Mouse (Mus musculus) ES-Bruce4 (cell line): Measurements from ENCODE around the gene Bcl11a. TPM values are rescaled to one million over a fixed set of nuclear protein-coding genes. Genes with fewer than 3 reads are reported as not detected.

ENCODE experiments used
- H3K27ac ChIP-seq: 2 replicates; pipeline ENCODE4 v1.5.1; 2012; ENCODE audit warnings: low read length, inconsistent platforms; ENCODE audit not compliant: insufficient read depth
- H3K27me3 ChIP-seq: 2 replicates; pipeline ENCODE4 v1.6.1; 2012; ENCODE audit warnings: mild to moderate bottlenecking, low read length, inconsistent platforms; ENCODE audit not compliant: control insufficient read depth, poor library complexity, insufficient read depth, severe bottlenecking
- H3K36me3 ChIP-seq: 2 replicates; pipeline ENCODE4 v1.6.1; 2012; ENCODE audit warnings: inconsistent platforms, mild to moderate bottlenecking, low read length, moderate library complexity; ENCODE audit not compliant: control insufficient read depth, poor library complexity, insufficient read depth, severe bottlenecking
- H3K4me1 ChIP-seq: one replicate; pipeline ENCODE4 v1.8.1; 2011; ENCODE audit warnings: low read length; ENCODE audit not compliant: control insufficient read depth, insufficient read depth
- H3K4me3 ChIP-seq: 2 replicates; pipeline ENCODE4 v1.5.1; 2011; ENCODE audit warnings: low read depth, mild to moderate bottlenecking, low read length
- H3K9ac ChIP-seq: 2 replicates; pipeline ENCODE4 v1.6.1; 2012; ENCODE audit warnings: low read depth, mild to moderate bottlenecking, inconsistent platforms; ENCODE audit not compliant: poor library complexity, severe bottlenecking
- H3K9me3 ChIP-seq: replicated peaks from 2 replicates; pipeline ENCODE4 v1.6.1; 2012; ENCODE audit warnings: mild to moderate bottlenecking, low read length, inconsistent platforms; ENCODE audit not compliant: control insufficient read depth, poor library complexity, insufficient read depth, severe bottlenecking
- CTCF ChIP-seq: IDR thresholded peaks from one replicate; pipeline ENCODE4 v1.8.1; 2011; ENCODE audit warnings: low read depth, low read length
- EP300 ChIP-seq: IDR thresholded peaks from 2 replicates; pipeline ENCODE4 v1.6.1; 2011; ENCODE audit warnings: low read depth, low read length; ENCODE audit not compliant: insufficient read depth
- POLR2A ChIP-seq: IDR thresholded peaks from one replicate; pipeline ENCODE4 v1.8.1; 2011; ENCODE audit warnings: low read length; ENCODE audit not compliant: insufficient read depth
- polyA plus RNA-seq: library from polyadenylated mRNA; stranded (reverse); fragments of >200 nt; gene quantifications from 2 replicates; pipeline ENCODE4 v1.2.4, GENCODE M21; 2011; ENCODE audit warnings: low read depth; ENCODE audit not compliant: missing spikeins, insufficient read depth, insufficient read length

The Bcl11a gene
- polyA plus RNA-seq, 1 experiment: 0.36 TPM

GRCm38 (mm10) chr11:24129358-24130185 is 51.7 kb downstream of the Bcl11a start:
- H3K4me3 ChIP-seq: no peak overlapping the region
- no peaks in the 10 kb centered on the region for H3K36me3 ChIP-seq

DNA sequence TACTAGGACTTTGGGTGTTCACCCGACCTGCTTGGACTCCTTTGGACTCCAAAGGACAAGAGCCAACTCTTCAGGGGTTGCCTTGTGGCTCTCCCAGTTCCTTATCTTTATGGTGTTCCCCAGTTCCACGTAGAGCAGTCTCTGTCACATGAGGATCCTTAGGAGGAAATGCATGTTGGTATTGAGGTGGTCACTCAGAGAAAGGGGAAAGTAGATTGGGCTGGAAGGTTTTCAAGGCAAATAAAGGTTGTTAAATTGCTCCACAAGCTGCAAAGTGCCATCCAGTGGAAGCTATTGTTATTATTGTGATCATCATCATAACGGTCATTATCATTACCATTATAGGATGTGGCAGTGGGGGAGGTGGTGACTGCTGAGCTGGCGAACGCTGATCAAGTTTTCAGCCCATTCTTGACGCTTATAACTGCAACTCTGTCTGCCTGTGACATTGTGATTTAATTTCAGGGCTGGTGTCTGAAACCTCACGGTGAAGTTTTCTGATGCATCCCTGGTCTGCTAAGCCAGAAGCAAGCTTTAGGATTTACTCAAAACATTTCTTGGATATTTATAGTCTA is 52.4 kb downstream of the Bcl11a start:
- H3K36me3 ChIP-seq: no peaks in the 10 kb centered on the region
- no peaks in the 10 kb centered on the region for H3K4me1 ChIP-seq
- H3K9ac ChIP-seq: no peak overlapping the region
- TF ChIP-seq EP300 (no peak), CTCF (no peak), POLR2A (no peak)
- H3K27me3 ChIP-seq: no peaks in the 10 kb centered on the region
- H3K9me3 ChIP-seq: no peaks in the 10 kb centered on the region
- H3K4me3 ChIP-seq: no peak overlapping the region
- H3K27ac ChIP-seq: no peak overlapping the region

More at GRCm38 (mm10) chr11:24129358-24130185, 51.7 kb downstream of the Bcl11a start:
- Histone ChIP-seq H3K9ac (no peak overlapping the region), H3K9me3 (no peaks in the 10 kb centered on the region), H3K27me3 (no peaks in the 10 kb centered on the region), H3K27ac (no peak overlapping the region), H3K4me1 (no peaks in the 10 kb centered on the region)
- TF ChIP-seq EP300 (no peak), POLR2A (no peak), CTCF (no peak)

GRCm38 (mm10) chr11:24131818-24132217 is 54.0 kb downstream of the Bcl11a start:
- Histone ChIP-seq H3K27me3 (no peaks in the 10 kb centered on the region), H3K36me3 (no peaks in the 10 kb centered on the region), H3K9ac (no peak overlapping the region), H3K9me3 (no peaks in the 10 kb centered on the region), H3K4me1 (no peaks in the 10 kb centered on the region), H3K27ac (no peak overlapping the region), H3K4me3 (no peak overlapping the region)
- TF ChIP-seq POLR2A: no peak

DNA sequence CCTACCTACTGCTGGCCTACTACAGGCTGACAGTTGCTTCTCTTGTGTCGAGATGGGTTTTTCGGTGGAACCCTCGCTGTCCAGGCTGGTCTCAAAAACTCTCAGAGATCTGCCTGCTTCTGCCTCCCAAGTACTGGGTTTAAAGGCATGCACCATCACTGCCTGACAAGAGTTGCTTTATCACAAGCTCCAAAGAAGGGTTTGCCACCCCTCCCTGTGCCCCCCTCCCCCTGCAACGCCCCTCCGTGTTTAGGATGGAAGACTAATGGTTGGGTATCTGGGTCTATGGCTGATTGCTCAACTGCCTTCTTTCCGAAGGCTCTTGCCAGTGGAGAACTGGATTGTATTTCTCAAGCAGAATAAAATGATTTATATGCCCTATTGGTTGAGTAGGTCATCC is 54.5 kb downstream of the Bcl11a start:
- H3K27ac ChIP-seq: no peak overlapping the region
- no peaks in the 10 kb centered on the region for H3K4me1 ChIP-seq
- no peaks in the 10 kb centered on the region for H3K27me3 ChIP-seq
- H3K4me3 ChIP-seq: no peak overlapping the region
- H3K36me3 ChIP-seq: no peaks in the 10 kb centered on the region
- H3K9ac ChIP-seq: no peak overlapping the region
- no peak for TF ChIP-seq CTCF
- H3K9me3 ChIP-seq: no peaks in the 10 kb centered on the region

GRCm38 (mm10) chr11:24132853-24133252 is 55.0 kb downstream of the Bcl11a start:
- no peak overlapping the region for H3K9ac ChIP-seq
- H3K9me3 ChIP-seq: no peaks in the 10 kb centered on the region
- no peaks in the 10 kb centered on the region for H3K4me1 ChIP-seq
- no peak overlapping the region for H3K27ac ChIP-seq
- H3K4me3 ChIP-seq: no peak overlapping the region
- TF ChIP-seq CTCF: no peak
- no peak for TF ChIP-seq EP300
- TF ChIP-seq POLR2A: no peak
- H3K27me3 ChIP-seq: no peaks in the 10 kb centered on the region
- H3K36me3 ChIP-seq: no peaks in the 10 kb centered on the region

DNA sequence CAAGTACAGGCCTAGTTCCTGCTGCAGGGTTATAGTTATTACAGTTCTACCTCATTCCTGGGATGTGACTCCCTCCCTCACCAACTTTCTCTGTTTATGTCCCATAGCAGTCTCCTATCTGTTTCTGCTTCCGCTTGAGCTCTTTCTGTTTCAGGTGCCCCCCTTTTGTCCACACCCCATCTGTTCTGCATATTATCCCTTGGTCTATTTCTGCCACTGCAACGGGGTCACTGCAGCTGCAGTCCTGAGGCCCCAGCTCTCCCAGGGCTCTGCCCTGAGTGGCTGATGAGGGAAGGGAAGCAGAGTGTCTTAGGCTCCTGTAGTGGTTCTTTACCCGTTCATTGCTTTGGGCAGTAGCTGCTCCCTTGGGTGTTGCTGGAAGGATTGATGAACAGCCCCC is 55.6 kb downstream of the Bcl11a start:
- no peaks in the 10 kb centered on the region for H3K36me3 ChIP-seq
- H3K4me3 ChIP-seq: no peak overlapping the region
- H3K27me3 ChIP-seq: no peaks in the 10 kb centered on the region
- no peak overlapping the region for H3K27ac ChIP-seq
- H3K9me3 ChIP-seq: no peaks in the 10 kb centered on the region
- TF ChIP-seq POLR2A: no peak
- no peak for TF ChIP-seq CTCF
- no peak for TF ChIP-seq EP300
- H3K9ac ChIP-seq: no peak overlapping the region
- no peaks in the 10 kb centered on the region for H3K4me1 ChIP-seq
